Mouse (Mus musculus) thymus, adult 18-20 months (tissue): ENCODE measurements at regions not wholly inside any gene's neighbourhood (a gene's known extent, or its start where the extent isn't known, plus 50 kb on each side); places are given as distances from the start of the nearest gene placed in this dataset.

Experiments used
- DNase-seq, 2 experiments: peaks; one replicate each; pipeline ENCODE4 v3.0.0; 2022; ENCODE audit warnings: mixed read lengths in 2 of 2

GRCm38 (mm10) chr1:56453756-56454155 is 183.5 kb downstream of the Hsfy2 start:
- DNase-seq: no peak

GRCm38 (mm10) chr1:56442835-56443234 is 194.4 kb downstream of the Hsfy2 start:
- no peak for DNase-seq

- no peak for DNase-seq
Observed at GRCm38 (mm10) chr1:56406786-56407185, 230.4 kb downstream of the Hsfy2 start.

- no peak for DNase-seq
Observed at GRCm38 (mm10) chr1:56403351-56403750, 233.9 kb downstream of the Hsfy2 start.

GRCm38 (mm10) chr1:56395832-56396231 is 241.4 kb downstream of the Hsfy2 start:
- no peak for DNase-seq

- DNase-seq: no peak
Observed at GRCm38 (mm10) chr1:56387086-56387485, 250.1 kb downstream of the Hsfy2 start.

GRCm38 (mm10) chr1:56366319-56366718 is 270.9 kb downstream of the Hsfy2 start:
- no peak for DNase-seq

- no peak for DNase-seq
Observed at GRCm38 (mm10) chr1:56360857-56361256, 276.4 kb downstream of the Hsfy2 start.

GRCm38 (mm10) chr1:56346638-56347037 is 290.6 kb downstream of the Hsfy2 start:
- no peak for DNase-seq

- no peak for DNase-seq
Observed at GRCm38 (mm10) chr1:56344952-56345351, 292.3 kb downstream of the Hsfy2 start.

GRCm38 (mm10) chr1:56327381-56327780 is 309.9 kb downstream of the Hsfy2 start:
- DNase-seq: no peak

- no peak for DNase-seq
Observed at GRCm38 (mm10) chr1:56308586-56308985, 328.6 kb downstream of the Hsfy2 start.

- no peak for DNase-seq
Observed at GRCm38 (mm10) chr1:56294391-56294790, 342.8 kb downstream of the Hsfy2 start.

- no peak for DNase-seq
Observed at GRCm38 (mm10) chr1:56289748-56290147, 347.5 kb downstream of the Hsfy2 start.

GRCm38 (mm10) chr1:56286386-56287045 is 350.7 kb downstream of the Hsfy2 start:
- no peak for DNase-seq

- no peak for DNase-seq
Observed at GRCm38 (mm10) chr1:56261708-56262107, 375.5 kb downstream of the Hsfy2 start.

- no peak for DNase-seq
Observed at GRCm38 (mm10) chr1:56260759-56261158, 376.5 kb downstream of the Hsfy2 start.

GRCm38 (mm10) chr1:56256839-56257490 is 380.3 kb downstream of the Hsfy2 start:
- DNase-seq: no peak

GRCm38 (mm10) chr1:56239686-56240085 is 397.5 kb downstream of the Hsfy2 start:
- no peak for DNase-seq

- DNase-seq: no peak
Observed at GRCm38 (mm10) chr1:56226314-56227008, 410.8 kb downstream of the Hsfy2 start.

- no peak for DNase-seq
Observed at GRCm38 (mm10) chr1:56219700-56220099, 417.5 kb downstream of the Hsfy2 start.

- DNase-seq: no peak
Observed at GRCm38 (mm10) chr1:56210712-56211371, 426.4 kb downstream of the Hsfy2 start.

- no peak for DNase-seq
Observed at GRCm38 (mm10) chr1:56206615-56207267, 430.5 kb downstream of the Hsfy2 start.
